ENCODE assay signal across 9 mouse cellular contexts in genomic region chr5:106459120-106459641, GRCm38 (mm10). TPM values are rescaled to one million over a fixed set of nuclear protein-coding genes. Genes with fewer than 3 reads are reported as not detected.
DNase-seq lines count a peak whose midpoint lies in the region; ATAC-seq and TF ChIP-seq lines count a peak whose summit lies in the region.
"Had no signal": no experiment of that assay in that cellular context is flagged by ENCODE, and none has a peak within 500 bp of the region (broad histone marks: within the 10 kb centered on the region; RNA-seq: fewer than 3 reads in every experiment).

No protein-coding gene starts in this region.

- peak overlapping the region; percentile 94 for H3K4me2 ChIP-seq in limb, embryonic 13.5 days (replicated peaks)

- no peak for ATAC-seq in cerebellum, adult (ENCODE audit: insufficient number of reproducible peaks, low FRiP score, low TSS enrichment)
- no peak for ATAC-seq in limb, embryonic 13.5 days (ENCODE audit: low FRiP score, low read depth)

- peak overlapping the region; percentile 81 for H3K4me3 ChIP-seq in testis, adult 2 months (ENCODE audit: control insufficient read depth, low read depth, low read length)
- H3K4me3 ChIP-seq in limb, embryonic 13.5 days = peak overlapping the region; percentile 54
- H3K4me3 ChIP-seq: left cerebral cortex, adult 2 months had no signal

- TF ChIP-seq CTCF in testis, adult 2 months (IDR thresholded peaks at IDR 0.05; ENCODE audit: control insufficient read depth, insufficient read depth, insufficient replicate concordance, low read depth, low read length) = no peak

- no peak for TF ChIP-seq POLR2A in testis, adult 2 months (IDR thresholded peaks at IDR 0.05; ENCODE audit: control insufficient read depth, low read depth, low read length)

- DNase-seq in cerebellum, adult 18-20 months = peak; percentile 48 to 64
- DNase-seq in testis, postnatal 10 days (ENCODE audit: low spot score) = no peak
- DNase-seq in testis, postnatal 14 days (ENCODE audit: low spot score) = peak; percentile 17
- no peak for DNase-seq in thymus, adult 18-20 months
- DNase-seq in adrenal gland, adult 8-10 months = no peak

- H3K27ac ChIP-seq in testis, adult 2 months (ENCODE audit: control insufficient read depth, insufficient read depth, low read depth, low read length) = peak overlapping the region; percentile 54; the same call in 1 of the 2 replicates
- H3K27ac ChIP-seq in limb, embryonic 13.5 days = no peak overlapping the region
- H3K27ac ChIP-seq: left cerebral cortex, adult 2 months had no signal

- no peaks in the 10 kb centered on the region for H3K36me3 ChIP-seq in testis, adult 2 months (ENCODE audit: control insufficient read depth, insufficient read depth, low read length)
- no peaks in the 10 kb centered on the region for H3K36me3 ChIP-seq in limb, embryonic 13.5 days

- H3K4me1 ChIP-seq in testis, adult 2 months (ENCODE audit: control insufficient read depth, insufficient read depth, low read length) = peaks cover 29% of the 10 kb centered on the region
- H3K4me1 ChIP-seq in limb, embryonic 13.5 days = peaks cover 20% of the 10 kb centered on the region

- peaks cover 12% of the 10 kb centered on the region for H3K27me3 ChIP-seq in testis, adult 2 months (ENCODE audit: control insufficient read depth, insufficient read depth, low read length)
- peaks cover 93% of the 10 kb centered on the region for H3K27me3 ChIP-seq in limb, embryonic 13.5 days

- no peaks in the 10 kb centered on the region for H3K9me3 ChIP-seq in limb, embryonic 13.5 days

- WGBS in limb, embryonic 13.5 days = under 1% methylated on average over 31 of the region's 31 CpGs

- no peak overlapping the region for H3K9ac ChIP-seq in limb, embryonic 13.5 days

RNA-seq across cellular contexts. Expression of gene Barhl2, which starts 1.2 kb away (rescaled TPM):
- polyA plus RNA-seq in testis, adult 2 months (2012; rRNA removed) = 0.28 and 0.30 TPM in 2 replicates
- polyA plus RNA-seq in limb, embryonic 13.5 days (2015; fragmentation: Nextera tagmentation; extraction: Ambion mirVana) = not detected in 2 replicates
- total RNA-seq in adrenal gland, adult 8-10 months (2022) = not detected

Comparison
In these comparisons a context has a peak if more than half of its experiments do, and no peak if none do; other contexts are left out.
1. DNase-seq: peak in cerebellum, adult 18-20 months (2 of 2) and testis, postnatal 14 days (single experiment); none in testis, postnatal 10 days (single experiment), thymus, adult 18-20 months (0 of 2) and adrenal gland, adult 8-10 months (single experiment).